Mouse (Mus musculus) MEL (cell line): Measurements from ENCODE around the gene Psg21. TPM values are rescaled to one million over a fixed set of nuclear protein-coding genes. Genes with fewer than 3 reads are reported as not detected.
"Not testable (repeated sequence)": the region's sequence is repeated elsewhere in the genome, so short reads cannot be mapped to it uniquely, and the experiment has no call there.

ENCODE experiments used
- DNase-seq: peaks from one replicate; pipeline ENCODE4 v3.0.0; 2011; ENCODE audit warnings: low read depth, low spot score
- H3K27ac ChIP-seq: 2 replicates; pipeline ENCODE4 v1.5.1; 2012; ENCODE audit warnings: low read depth, mild to moderate bottlenecking, control low read depth, low read length, moderate library complexity; ENCODE audit not compliant: control insufficient read depth
- H3K27me3 ChIP-seq, 2 experiments: fragments of 150-350 bp in 1 of 2; sonication (generic) in 1 of 2; 2 replicates each; pipeline ENCODE4 v1.6.1; 2012; ENCODE audit warnings: low read length in 2 of 2, mild to moderate bottlenecking in 2 of 2, improper control_type of control experiment in 1 of 2, moderate library complexity in 1 of 2; ENCODE audit not compliant: insufficient read depth in 2 of 2, control insufficient read depth in 1 of 2
- H3K36me3 ChIP-seq, 2 experiments: 2 replicates each; pipeline ENCODE4 v1.6.1; 2012 to 2014; ENCODE audit warnings: low read length in 2 of 2, improper control_type of control experiment in 1 of 2, inconsistent platforms in 1 of 2, mild to moderate bottlenecking in 1 of 2; ENCODE audit not compliant: insufficient read depth in 2 of 2, control insufficient read depth in 1 of 2
- H3K4me1 ChIP-seq, 2 experiments: fragments of 150-350 bp in 1 of 2; sonication (generic) in 1 of 2; 2 replicates each; pipeline ENCODE4 v1.6.1; 2012; ENCODE audit warnings: low read length in 2 of 2, improper control_type of control experiment in 1 of 2, mild to moderate bottlenecking in 1 of 2; ENCODE audit not compliant: insufficient read depth in 2 of 2, control insufficient read depth in 1 of 2
- H3K4me3 ChIP-seq, 2 experiments: fragments of 150-350 bp in 1 of 2; sonication (generic) in 1 of 2; 2 replicates each; pipeline ENCODE4 v1.5.1; 2012; ENCODE audit warnings: low read depth in 2 of 2, low read length in 2 of 2, mild to moderate bottlenecking in 2 of 2, moderate library complexity in 2 of 2, control low read depth in 1 of 2, improper control_type of control experiment in 1 of 2; ENCODE audit not compliant: control insufficient read depth in 1 of 2, insufficient read depth in 1 of 2
- H3K79me2 ChIP-seq: 2 replicates; pipeline ENCODE4 v1.6.1; 2012; ENCODE audit warnings: mild to moderate bottlenecking, low read length, moderate library complexity; ENCODE audit not compliant: control insufficient read depth, poor library complexity, insufficient read depth
- H3K9ac ChIP-seq: 2 replicates; pipeline ENCODE4 v1.6.1; 2012; ENCODE audit warnings: low read depth, mild to moderate bottlenecking, control low read depth, low read length, moderate library complexity; ENCODE audit not compliant: control insufficient read depth, poor library complexity, severe bottlenecking
- H3K9me3 ChIP-seq: fragments of 150-350 bp; sonication (generic); replicated peaks from 2 replicates; pipeline ENCODE4 v1.6.1; 2012; ENCODE audit warnings: mild to moderate bottlenecking, low read length, improper control_type of control experiment, moderate library complexity; ENCODE audit not compliant: insufficient read depth
- CHD2 ChIP-seq: IDR thresholded peaks from 2 replicates; pipeline ENCODE4 v1.6.1; 2011; ENCODE audit warnings: low read length, improper control_type of control experiment
- CTCF ChIP-seq, 3 experiments: IDR thresholded peaks in 2 of 3; conservative IDR thresholded peaks in 1 of 3; 2 replicates each; pipeline ENCODE4 v1.5.1; 2011 to 2012; ENCODE audit warnings: low read length in 3 of 3, low read depth in 2 of 3, mild to moderate bottlenecking in 2 of 3, improper control_type of control experiment in 1 of 3, inconsistent platforms in 1 of 3, mixed read lengths in 1 of 3, moderate library complexity in 1 of 3; ENCODE audit not compliant: control insufficient read depth in 1 of 3, insufficient read depth in 1 of 3, poor library complexity in 1 of 3, severe bottlenecking in 1 of 3
- ELF1 ChIP-seq: IDR thresholded peaks from 2 replicates; pipeline ENCODE4 v1.6.1; 2014; ENCODE audit warnings: low read depth, mild to moderate bottlenecking, inconsistent platforms, low read length, improper control_type of control experiment, moderate library complexity
- EP300 ChIP-seq, 2 experiments: IDR thresholded peaks; 2 replicates each; pipeline ENCODE4 v1.6.1; 2011; ENCODE audit warnings: improper control_type of control experiment in 2 of 2, low read length in 2 of 2, low read depth in 1 of 2, mild to moderate bottlenecking in 1 of 2
- GABPA ChIP-seq: IDR thresholded peaks from 2 replicates; pipeline ENCODE4 v1.6.1; 2012; ENCODE audit warnings: low read depth, mild to moderate bottlenecking, inconsistent platforms, low read length, improper control_type of control experiment, moderate library complexity
- HCFC1 ChIP-seq: IDR thresholded peaks from 2 replicates; pipeline ENCODE4 v1.6.1; 2012; ENCODE audit warnings: low read depth, mild to moderate bottlenecking, inconsistent platforms, low read length, improper control_type of control experiment, moderate library complexity
- JUND ChIP-seq: IDR thresholded peaks from 2 replicates; pipeline ENCODE4 v1.6.1; 2011; ENCODE audit warnings: low read depth, mild to moderate bottlenecking, improper control_type of control experiment, low read length
- KAT2A ChIP-seq: conservative IDR thresholded peaks from 2 replicates; pipeline ENCODE4 v1.6.1; 2012; ENCODE audit warnings: low read depth, low read length, improper control_type of control experiment, inconsistent platforms
- MAFK ChIP-seq: IDR thresholded peaks from 2 replicates; pipeline ENCODE4 v1.6.1; 2011; ENCODE audit warnings: low read depth, mild to moderate bottlenecking, low read length, improper control_type of control experiment, borderline replicate concordance
- MAZ ChIP-seq: IDR thresholded peaks from 2 replicates; pipeline ENCODE4 v1.6.1; 2012; ENCODE audit warnings: low read depth, mild to moderate bottlenecking, inconsistent platforms, low read length, improper control_type of control experiment
- MEF2A ChIP-seq: IDR thresholded peaks from 2 replicates; pipeline ENCODE4 v1.6.1; 2014; ENCODE audit warnings: low read depth, mild to moderate bottlenecking, inconsistent platforms, low read length, improper control_type of control experiment; ENCODE audit not compliant: poor library complexity, insufficient replicate concordance, severe bottlenecking; ENCODE audit errors: extremely low read depth
- MXI1 ChIP-seq: IDR thresholded peaks from 2 replicates; pipeline ENCODE4 v1.6.1; 2011; ENCODE audit warnings: mild to moderate bottlenecking, low read depth, low read length, improper control_type of control experiment
- MYB ChIP-seq: IDR thresholded peaks from 2 replicates; pipeline ENCODE4 v1.6.1; 2011; ENCODE audit warnings: mild to moderate bottlenecking, low read depth, low read length, improper control_type of control experiment
- MYC ChIP-seq: IDR thresholded peaks from 2 replicates; pipeline ENCODE4 v1.6.1; 2011; ENCODE audit warnings: low read depth, mild to moderate bottlenecking, low read length, improper control_type of control experiment, moderate library complexity
- NELFE ChIP-seq: IDR thresholded peaks from 2 replicates; pipeline ENCODE4 v1.6.1; 2011; ENCODE audit warnings: low read depth, low read length, improper control_type of control experiment
- POLR2AphosphoS5 ChIP-seq: IDR thresholded peaks from 2 replicates; pipeline ENCODE4 v1.6.1; 2012; ENCODE audit warnings: low read depth, borderline replicate concordance, mild to moderate bottlenecking, inconsistent platforms, low read length, moderate library complexity, mixed read lengths
- RAD21 ChIP-seq: IDR thresholded peaks from 2 replicates; pipeline ENCODE4 v1.6.1; 2011; ENCODE audit warnings: mild to moderate bottlenecking, low read depth, low read length, improper control_type of control experiment
- SMC3 ChIP-seq: IDR thresholded peaks from 2 replicates; pipeline ENCODE4 v1.6.1; 2011; ENCODE audit warnings: low read depth, low read length, improper control_type of control experiment
- USF1 ChIP-seq: IDR thresholded peaks from 2 replicates; pipeline ENCODE4 v1.6.1; 2014; ENCODE audit warnings: low read depth, mild to moderate bottlenecking, inconsistent platforms, low read length, improper control_type of control experiment, moderate library complexity
- ZC3H11A ChIP-seq: IDR thresholded peaks from 2 replicates; pipeline ENCODE4 v1.6.1; 2012; ENCODE audit warnings: low read depth, mild to moderate bottlenecking, inconsistent platforms, low read length, improper control_type of control experiment
- polyA plus RNA-seq, 2 experiments: library from polyadenylated mRNA; stranded (reverse) in 1 of 2; unstranded in 1 of 2; fragments of >175 nt in 1 of 2; fragments of >200 nt in 1 of 2; gene quantifications; 2 replicates each; pipeline versions ENCODE4 v1.2.1 to v1.2.4; 2012; ENCODE audit warnings: low replicate concordance in 2 of 2, low read depth in 1 of 2; ENCODE audit not compliant: insufficient read length in 2 of 2, insufficient read depth in 1 of 2, missing spikeins in 1 of 2
- total RNA-seq: library from RNA; depleted of rRNA; stranded (reverse); fragments of 300-350 nt; gene quantifications from 2 replicates; pipeline ENCODE4 v1.2.3, GENCODE M21; 2012; rRNA removed

The Psg21 gene
- not detected in 2 replicates for total RNA-seq
- not detected for polyA plus RNA-seq

DNA sequence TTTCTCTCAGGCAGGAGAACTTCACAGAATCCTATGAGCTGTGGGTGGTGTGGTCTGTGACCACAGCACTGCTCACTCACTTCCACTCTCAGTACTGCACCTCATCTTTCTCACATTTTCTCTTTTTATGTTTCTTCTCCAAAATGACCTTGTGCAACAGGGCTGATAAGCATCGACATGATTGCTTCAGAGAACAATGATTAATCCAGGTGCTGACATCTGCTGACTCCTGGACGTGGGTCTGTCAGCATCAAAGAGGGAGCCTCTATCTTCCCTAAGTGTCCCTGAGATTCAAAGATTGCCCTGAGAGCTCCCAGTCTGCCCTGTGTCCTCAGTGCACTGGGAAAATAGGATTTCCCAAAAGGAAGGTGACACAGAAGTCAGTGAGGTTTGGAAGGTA lies at the start of gene Psg21:
Psg21 (minus strand) TSS at position 101 of the 400 bp plus-strand sequence.
- not testable (repeated sequence) for H3K4me1 ChIP-seq, H3K79me2 ChIP-seq, H3K27ac ChIP-seq, H3K9ac ChIP-seq, H3K36me3 ChIP-seq, H3K27me3 ChIP-seq, H3K4me3 ChIP-seq, H3K9me3 ChIP-seq, DNase-seq

- no peak for DNase-seq
- Histone ChIP-seq H3K4me3 (no peak within 1 kb of the TSS), H3K9me3 (no peaks in the 10 kb centered on the region), H3K27ac (no peak within 1 kb of the TSS), H3K79me2 (no peaks in the 10 kb centered on the region), H3K4me1 (no peaks in the 10 kb centered on the region), H3K36me3 (no peaks in the 10 kb centered on the region)
- TF ChIP-seq NELFE (no peak), CHD2 (no peak), MYB (no peak), MEF2A (no peak), USF1 (no peak), JUND (no peak), MAFK (no peak), HCFC1 (no peak), GABPA (no peak), MYC (no peak), KAT2A (no peak), CTCF (IDR thresholded peaks at IDR 0.05 in 2 of 3, conservative IDR thresholded peaks at IDR 0.05 in 1 of 3; ENCODE audit: control insufficient read depth in 1 of 3, insufficient read depth in 1 of 3, low read depth in 2 of 3, low read length in 3 of 3, poor library complexity in 1 of 3, severe bottlenecking in 1 of 3) (no peak), SMC3 (no peak), RAD21 (no peak), ELF1 (no peak), MAZ (no peak), ZC3H11A (no peak), MXI1 (no peak), POLR2AphosphoS5 (no peak), EP300 (IDR thresholded peaks at IDR 0.05; ENCODE audit: low read depth in 1 of 2, low read length in 2 of 2) (no peak)
- TF ChIP-seq, all 39 proteins: peak for 0
- no peak within 1 kb of the TSS for H3K9ac ChIP-seq
- no peaks in the 10 kb centered on the region for H3K27me3 ChIP-seq
Observed at GRCm38 (mm10) chr7:18686085-18686484, 29.6 kb upstream of the Psg21 start, which contains the start of gene Psg20. Gene Psg20, minus strand, starts transcription at chr7:18686185.
